Mouse (Mus musculus) MEL-GATA-1-ER (cell line): ENCODE data around the gene Neurl1a.

Experiments
- DNase-seq: peaks from one replicate; pipeline ENCODE4 v3.0.0-alpha.2; 2012; ENCODE audit warnings: low read depth; ENCODE audit errors: extremely low read depth

Neurl1a gene

GRCm38 (mm10) chr19:47211609-47212312 lies 33.1 kb downstream of the Neurl1a start:
- no peak for DNase-seq

- DNase-seq: no peak
Observed at GRCm38 (mm10) chr19:47212401-47212800, 33.8 kb downstream of the Neurl1a start.

DNA sequence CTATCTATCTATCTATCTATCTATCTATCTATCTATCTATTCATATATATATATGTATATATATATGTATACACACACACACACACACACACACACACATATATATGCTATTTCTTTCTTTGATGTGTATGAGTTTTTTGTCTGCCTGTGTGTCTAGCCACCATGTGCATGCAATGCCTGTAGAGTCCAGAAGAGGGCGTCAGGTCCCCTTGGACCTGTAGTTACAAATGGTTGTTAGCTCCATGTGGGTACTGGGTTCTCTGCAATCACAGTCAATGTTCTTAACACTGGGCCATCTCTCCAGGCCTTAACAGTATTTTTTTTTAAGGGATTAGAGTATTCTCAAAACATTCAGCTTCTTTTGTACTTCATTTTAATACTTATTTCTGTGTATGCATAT lies 34.9 kb downstream of the Neurl1a start:
- no peak for DNase-seq

DNA sequence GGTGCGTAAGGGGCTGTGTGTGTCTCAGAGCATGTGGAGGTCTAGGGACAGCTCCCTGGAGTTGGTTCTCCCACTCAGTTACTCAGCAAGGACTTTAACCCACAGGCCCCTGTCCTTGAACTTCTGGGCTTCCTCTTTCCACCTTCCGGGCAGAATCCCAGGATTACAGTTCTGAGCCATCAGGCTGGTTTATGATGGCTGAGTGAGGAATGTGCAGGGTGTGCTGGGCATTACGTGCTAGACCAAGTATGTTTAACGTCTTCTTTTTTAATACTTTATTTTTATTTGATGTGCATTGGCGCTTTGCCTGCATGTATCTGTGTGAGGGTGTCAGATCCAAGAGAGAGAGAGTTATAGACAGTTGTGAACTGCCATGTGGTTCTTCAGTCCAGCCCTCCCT lies 38.1 kb downstream of the Neurl1a start:
- peak; percentile 18 for DNase-seq

- DNase-seq: no peak
Observed at GRCm38 (mm10) chr19:47219622-47220021, 41.0 kb downstream of the Neurl1a start.

DNA sequence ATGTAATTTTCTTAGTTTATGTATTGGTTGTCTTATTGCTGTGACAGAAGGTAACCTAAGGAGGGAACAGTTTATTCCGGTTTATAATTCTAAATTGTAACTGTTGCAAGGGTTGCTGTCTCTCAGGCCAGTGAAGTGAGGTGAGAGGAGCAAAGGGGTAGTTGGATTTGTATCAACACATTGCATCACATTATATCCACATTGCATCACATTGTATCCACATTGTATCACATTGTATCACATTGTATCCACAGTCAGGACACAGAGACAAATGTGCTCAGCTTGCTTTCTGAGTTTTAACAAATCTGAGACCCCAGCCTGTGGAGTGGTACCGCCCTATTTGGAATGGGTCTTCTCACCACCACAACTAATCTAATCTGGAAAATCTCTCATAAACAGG lies 41.6 kb downstream of the Neurl1a start:
- no peak for DNase-seq

DNA sequence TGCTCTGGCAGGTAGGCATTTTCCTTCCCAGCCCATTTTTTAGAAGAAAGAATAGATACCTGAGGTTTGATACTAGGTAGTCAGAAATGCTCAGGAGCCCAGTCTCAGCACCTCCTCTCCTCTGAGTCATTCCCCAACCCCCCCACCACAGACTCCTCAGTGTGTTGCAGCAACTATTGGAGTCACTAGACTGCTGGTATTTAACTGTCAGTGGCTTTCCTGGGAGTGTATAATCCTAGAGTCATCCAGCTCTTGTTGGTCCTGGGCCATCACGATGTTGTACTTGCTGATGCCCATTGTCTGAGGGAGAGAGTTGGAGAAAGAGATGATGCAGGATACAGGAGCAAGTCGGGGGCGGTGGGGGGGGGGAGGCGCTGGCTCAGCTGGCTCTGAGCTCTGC lies 42.4 kb downstream of the Neurl1a start:
- DNase-seq: no peak

- DNase-seq: no peak
Observed at GRCm38 (mm10) chr19:47221500-47222153, 43.0 kb downstream of the Neurl1a start.

DNA sequence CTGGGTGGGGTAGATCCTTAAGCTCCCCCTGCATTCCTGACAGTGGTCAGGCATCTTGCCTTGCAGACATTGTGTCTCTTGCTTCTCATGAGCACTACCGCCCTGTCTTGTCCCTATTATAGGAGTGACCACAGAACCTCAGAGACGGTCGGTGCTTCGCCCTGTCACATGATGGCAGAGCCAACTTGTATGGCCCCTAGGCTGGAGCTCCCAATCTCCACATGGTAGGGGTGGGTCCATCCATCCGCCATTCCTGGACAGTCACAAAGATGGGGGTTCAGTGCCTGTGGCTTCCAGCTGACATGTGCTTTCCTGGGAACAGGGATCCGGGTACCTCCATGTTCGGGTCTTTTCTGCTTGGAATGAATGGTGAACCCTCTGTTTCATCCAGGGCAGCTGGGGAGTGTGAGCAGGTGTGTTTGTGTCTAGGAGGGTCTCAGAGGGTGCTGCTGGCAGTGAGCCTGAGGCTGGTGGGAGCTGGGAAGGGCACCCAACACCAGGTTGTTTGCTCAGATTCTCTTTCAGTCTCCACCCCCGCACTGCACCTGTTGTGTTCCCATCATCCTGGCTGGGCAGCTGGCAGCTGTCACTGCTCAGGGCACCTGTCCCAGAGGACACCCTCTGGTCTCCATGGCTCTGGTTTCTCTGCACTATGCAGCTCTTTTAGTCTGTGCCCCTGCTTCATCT lies 43.7 kb downstream of the Neurl1a start:
- DNase-seq: no peak

GRCm38 (mm10) chr19:47222841-47223557 lies 44.4 kb downstream of the Neurl1a start:
- no peak for DNase-seq

DNA sequence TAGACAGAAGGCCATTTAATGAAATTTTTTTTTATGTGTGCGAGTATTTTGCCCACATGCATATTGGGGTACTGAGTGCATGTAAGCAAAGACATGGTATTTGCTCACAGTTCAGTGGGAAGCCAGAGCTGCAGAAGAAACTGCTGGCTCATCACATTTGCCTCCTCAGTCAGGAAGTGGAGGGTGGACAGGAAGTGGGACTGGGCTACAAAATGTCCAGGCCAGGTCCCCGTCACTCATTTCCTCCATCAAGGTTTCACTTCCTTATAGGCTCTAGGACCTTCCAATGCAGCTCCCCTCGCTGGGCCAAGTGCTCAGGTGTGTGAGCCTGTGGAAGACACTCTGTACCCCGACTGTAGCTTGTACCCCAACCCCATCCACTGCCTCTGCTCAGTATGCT lies 46.1 kb downstream of the Neurl1a start:
- no peak for DNase-seq

- no peak for DNase-seq
Observed at GRCm38 (mm10) chr19:47225791-47226190, 47.2 kb downstream of the Neurl1a start.

DNA sequence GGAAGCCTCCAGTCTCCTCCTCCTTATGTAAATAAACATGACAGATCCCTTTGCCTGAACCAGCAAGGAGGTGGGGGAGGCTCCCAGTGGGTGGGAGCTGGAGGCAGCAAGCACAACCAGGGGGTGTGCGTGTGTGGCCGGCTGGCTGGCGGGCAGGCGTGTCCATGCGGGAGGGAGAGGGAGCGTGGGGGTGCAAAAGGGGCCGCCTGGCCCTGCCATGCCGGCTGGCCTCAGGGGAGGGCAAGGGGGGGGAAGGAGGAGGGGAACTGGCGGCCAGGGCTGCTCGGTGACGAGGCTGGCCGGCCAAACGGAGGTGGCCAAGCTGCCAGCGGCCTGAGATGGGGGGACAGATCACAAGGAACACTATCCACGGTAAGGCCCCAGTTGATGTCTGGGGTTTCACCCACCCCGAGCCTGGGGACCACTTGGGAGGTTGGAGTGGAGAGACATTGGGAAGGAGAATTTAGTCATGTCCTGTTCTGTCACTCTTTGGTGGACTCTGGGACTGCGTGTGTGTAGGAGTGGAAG lies 50.2 kb downstream of the Neurl1a start:
- no peak for DNase-seq

DNA sequence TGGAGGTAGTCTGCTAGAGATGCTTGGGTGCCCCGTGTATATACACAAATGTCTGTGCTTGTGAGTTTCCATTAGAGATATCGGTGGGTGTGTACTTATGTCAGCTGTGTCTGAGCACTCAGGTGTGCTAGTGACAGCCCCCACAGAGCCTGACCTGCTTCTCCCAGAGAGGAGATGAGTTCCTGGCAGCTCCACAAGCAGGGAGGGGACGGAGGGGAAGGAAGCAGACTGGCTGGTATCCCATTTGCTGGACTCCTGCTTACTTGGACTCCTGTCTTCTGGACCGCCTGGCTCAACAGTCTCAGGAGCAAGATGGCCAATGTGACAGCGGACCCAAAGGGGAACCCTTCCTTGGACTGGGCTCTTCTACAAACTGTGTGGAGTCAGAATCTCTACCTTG lies 50.8 kb downstream of the Neurl1a start:
- no peak for DNase-seq

DNA sequence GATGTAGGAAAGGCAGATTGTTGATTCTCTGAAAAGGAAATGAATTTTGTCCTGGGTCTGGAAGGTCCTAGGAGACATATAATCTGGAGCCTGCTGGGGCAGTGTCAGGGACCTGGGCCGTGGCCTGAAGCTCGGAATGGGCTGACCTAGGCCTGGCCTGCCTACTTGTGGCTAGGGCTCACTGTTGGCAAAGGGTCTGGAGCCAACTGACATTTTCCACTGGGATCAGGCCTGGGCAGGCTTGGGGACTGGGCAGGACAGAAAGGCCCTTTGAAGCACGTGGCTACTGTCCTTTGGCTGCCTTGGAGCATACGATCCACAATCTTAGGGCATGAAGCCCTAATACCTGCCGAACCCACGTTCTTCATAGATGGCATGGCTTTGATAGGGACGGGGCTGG lies 51.5 kb downstream of the Neurl1a start:
- DNase-seq: no peak

- DNase-seq: no peak
Observed at GRCm38 (mm10) chr19:47230682-47231081, 52.1 kb downstream of the Neurl1a start.

DNA sequence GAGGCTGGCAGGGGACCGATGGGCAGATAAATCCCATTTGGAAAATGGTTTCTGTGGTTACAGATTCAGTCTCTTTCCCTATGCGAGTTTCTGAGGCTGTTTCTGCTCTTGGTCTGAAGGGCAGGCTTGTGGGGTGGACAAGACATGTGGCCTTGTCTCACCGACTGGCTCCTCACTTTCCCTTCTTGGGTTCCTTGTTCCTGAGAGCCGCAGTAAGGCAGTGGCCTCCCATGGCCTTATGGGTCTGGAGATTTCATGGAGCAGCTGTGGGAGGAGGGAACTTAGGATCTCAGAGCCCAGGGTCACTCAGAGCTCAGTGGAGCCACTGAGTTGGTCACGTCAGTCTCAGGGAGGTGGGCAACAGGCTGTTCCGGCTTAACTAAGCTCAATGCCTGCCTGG lies 52.8 kb downstream of the Neurl1a start:
- DNase-seq: no peak

DNA sequence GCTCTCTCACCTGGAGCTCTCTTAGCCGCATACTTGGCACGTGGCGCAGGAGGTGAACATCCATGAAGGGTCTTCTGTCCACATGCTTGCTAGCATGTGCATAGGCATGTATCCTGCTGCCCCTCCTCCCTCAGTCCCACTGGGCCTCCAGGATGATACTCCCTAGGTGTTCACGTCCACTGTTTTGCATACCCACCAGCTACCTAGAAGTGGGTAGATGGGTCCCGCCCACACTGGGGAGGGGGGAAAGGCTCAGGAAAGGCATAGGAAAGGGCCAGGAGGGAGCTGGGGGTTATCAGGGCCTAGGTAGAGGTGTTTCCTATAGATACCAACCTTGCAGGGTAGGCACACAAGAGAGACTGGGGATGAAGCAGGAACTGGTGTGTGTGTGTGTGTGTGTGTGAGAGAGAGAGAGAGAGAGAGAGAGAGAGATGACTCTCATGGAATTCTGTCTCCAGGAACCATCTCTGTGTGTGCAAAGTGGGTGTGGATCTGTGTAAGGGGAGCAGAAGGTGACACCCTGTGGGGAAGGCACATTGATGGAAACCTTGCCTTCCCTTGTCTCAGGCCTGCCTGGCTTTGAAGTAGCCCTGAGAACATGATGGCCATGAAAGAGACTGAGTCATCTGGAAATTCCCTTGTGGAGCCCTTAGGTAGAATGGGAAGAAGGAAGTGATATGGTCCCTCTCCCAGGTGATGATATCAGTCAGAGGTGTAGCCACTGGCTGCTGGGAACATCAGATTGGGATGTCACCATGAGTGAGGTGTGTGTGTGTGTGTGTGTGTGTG lies 53.7 kb downstream of the Neurl1a start:
- no peak for DNase-seq

DNA sequence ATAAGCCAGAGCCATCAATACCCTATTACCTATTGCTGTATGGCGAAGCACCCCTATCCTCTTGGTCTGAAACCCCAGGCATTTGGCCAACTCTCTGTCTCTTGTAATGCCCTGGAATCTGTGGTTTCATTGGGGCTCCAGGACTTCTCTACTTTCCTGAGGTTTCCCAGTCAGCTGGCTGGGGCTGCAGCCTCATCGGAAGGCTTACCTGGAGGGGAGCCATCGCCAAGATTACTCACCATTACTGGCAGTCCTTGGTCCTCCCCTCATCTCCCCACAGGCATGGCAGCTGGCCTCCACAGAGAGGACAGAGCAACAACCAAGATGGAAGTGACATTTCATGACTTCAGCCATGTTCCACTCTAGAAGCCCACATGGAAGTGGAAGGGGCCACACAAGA lies 54.5 kb downstream of the Neurl1a start:
- DNase-seq: no peak

DNA sequence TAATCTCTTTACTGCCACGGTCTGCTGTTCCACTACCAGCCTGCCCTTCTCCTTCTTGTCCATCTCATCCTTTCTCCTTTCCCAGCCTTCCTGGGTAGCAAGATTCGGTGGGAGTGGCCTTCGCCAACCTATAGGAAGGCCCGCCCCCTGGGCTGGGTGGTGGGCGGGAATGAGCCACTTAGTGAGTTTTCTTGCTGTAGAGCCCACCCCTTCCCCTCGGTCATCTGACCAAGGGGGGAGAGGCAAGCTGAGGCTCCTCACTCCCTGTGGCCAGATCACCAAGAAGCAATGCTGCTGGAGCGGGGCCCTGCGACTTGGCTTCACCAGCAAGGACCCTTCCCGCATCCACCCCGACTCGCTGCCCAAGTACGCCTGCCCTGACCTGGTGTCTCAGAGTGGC lies 61.5 kb downstream of the Neurl1a start:
- DNase-seq: no peak

GRCm38 (mm10) chr19:47240957-47241356 lies 62.3 kb downstream of the Neurl1a start:
- DNase-seq: no peak
